Mouse (Mus musculus) fibroblast of lung, adult 2 months (primary cell): ENCODE results near the gene Pak3.

Experiments used
- DNase-seq: peaks from one replicate; pipeline ENCODE4 v3.0.0-alpha.2; 2011; ENCODE audit warnings: low read depth

Gene Pak3

DNA sequence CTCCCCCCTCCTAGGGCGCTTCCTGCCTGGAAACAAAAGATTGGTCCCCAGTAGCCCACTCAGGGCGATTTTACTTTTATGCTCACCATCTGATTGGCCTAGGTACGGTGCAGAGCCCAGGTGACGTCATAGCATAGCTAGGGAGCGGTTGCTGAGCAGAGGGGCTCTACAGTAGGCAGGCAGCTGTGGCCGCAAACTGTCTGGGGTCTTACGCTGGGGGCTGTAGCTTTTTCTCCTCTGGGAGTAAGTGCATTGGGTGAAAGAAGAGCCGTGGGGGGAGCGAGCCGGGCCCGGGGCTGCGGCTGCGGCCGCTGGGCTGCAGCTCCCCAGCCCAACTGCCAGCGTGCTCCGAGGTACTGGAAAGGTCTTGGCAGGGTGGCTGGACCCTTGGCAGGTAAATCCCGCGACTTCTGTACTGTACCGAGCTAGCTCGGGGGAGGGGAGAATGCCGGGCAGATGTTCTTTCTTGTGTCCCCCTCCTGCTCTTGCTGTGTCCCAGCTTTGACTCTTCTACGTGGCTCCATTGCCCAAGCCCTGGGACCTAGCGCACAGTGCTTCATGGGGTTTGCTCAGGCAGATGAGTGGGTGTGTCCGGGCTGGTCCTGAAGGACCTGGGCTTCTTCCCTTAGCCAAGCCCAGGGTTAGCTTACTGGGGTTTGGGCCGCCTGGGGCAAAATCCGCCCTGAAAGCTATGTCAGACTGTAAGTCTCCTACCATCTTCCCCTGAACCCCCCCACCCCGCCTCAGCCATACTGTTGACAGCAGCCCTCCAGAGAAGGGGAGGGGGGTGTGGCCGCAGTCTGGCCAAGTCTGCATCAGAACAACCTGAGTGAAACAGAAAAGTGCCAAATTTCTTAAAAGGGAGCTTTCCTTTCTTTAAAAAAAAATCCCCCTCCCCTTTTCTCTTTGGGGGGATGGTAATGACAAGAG, 146.1 kb downstream of the Pak3 start:
- DNase-seq: no peak

GRCm38 (mm10) chrX:143665771-143666170, 147.4 kb downstream of the Pak3 start:
- no peak for DNase-seq

- DNase-seq: no peak
Measured at GRCm38 (mm10) chrX:143666991-143667390, 148.6 kb downstream of the Pak3 start.

DNA sequence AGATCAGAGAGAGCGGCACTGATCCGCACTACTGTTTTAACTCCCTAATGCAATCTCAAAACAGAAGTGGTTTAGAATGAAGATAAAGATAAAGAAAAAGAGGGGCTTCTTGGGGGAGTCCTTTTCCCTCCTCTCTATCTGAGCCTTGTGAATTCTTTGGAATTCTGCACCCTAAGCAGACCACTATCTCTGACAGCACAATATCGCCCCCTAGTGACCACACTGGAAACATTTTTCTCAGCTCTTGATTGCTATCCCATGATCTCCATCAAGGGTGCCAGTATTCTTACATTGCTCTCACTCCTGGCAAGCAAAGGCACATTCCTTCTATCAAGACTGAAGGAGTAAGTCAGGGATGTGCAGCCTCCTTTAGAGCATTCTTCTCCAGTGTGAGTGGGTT, 149.9 kb downstream of the Pak3 start:
- no peak for DNase-seq

DNA sequence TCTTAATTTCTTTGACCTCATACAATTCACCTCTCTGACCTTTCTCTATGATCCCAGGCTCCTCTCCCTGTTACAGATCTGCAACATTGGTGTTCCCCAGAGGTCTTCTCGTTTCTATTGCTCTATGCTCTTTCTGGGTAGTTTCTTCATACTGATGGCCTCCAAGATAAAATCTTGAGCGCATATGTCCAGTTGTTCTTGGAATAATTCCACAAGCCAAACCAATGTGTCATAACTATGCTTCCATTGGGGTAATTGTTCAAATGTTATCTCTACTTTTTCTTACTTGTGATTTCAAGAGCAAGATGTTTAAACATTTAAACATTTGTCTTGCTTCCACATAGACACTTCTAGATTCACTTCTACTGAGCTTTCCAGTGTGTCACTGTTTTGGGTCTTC, 160.2 kb downstream of the Pak3 start:
- no peak for DNase-seq

DNA sequence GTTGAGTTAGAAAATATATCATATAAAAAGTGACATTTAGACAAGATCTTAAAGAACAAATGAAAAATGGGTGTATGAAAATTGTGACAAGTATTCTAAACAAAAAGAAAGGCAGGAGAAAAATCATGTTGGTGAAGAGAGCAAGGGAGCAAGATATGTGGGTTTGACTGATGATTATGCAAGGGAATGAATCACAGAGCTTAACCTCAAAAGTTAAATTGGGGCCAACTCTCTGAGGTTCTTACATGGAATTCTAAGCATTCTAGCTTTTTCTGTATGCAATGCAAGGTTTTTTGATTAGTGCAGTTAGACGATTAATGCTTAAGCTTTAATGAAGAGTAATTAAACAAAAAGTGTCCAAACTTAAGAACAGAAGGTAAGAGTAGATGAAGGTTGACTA, 203.9 kb downstream of the Pak3 start:
- no peak for DNase-seq

- no peak for DNase-seq
Measured at GRCm38 (mm10) chrX:143725411-143725810, 207.0 kb downstream of the Pak3 start.

GRCm38 (mm10) chrX:143736035-143736434, 217.6 kb downstream of the Pak3 start:
- no peak for DNase-seq

GRCm38 (mm10) chrX:143739171-143739570, 220.8 kb downstream of the Pak3 start:
- no peak for DNase-seq

GRCm38 (mm10) chrX:143762556-143762955, 244.2 kb downstream of the Pak3 start:
- DNase-seq: no peak

- no peak for DNase-seq
Measured at GRCm38 (mm10) chrX:143815948-143816347, 297.6 kb downstream of the Pak3 start.

- DNase-seq: no peak
Measured at GRCm38 (mm10) chrX:143818961-143819360, 300.6 kb downstream of the Pak3 start.

GRCm38 (mm10) chrX:143826521-143826920, 308.1 kb downstream of the Pak3 start:
- DNase-seq: no peak

GRCm38 (mm10) chrX:143827212-143827611, 308.8 kb downstream of the Pak3 start, which contains the start of gene Capn6:
Gene Capn6, minus strand, starts transcription at chrX:143827414.
- no peak for DNase-seq

- no peak for DNase-seq
Measured at GRCm38 (mm10) chrX:143846637-143847036, 328.2 kb downstream of the Pak3 start.
